Mouse (Mus musculus) adrenal gland, adult 8-10 months (tissue): Measurements from ENCODE around the gene Dcun1d2. TPM values are rescaled to one million over a fixed set of nuclear protein-coding genes. Genes with fewer than 3 reads are reported as not detected.
A peak's percentile ranks its signal among the peaks of the same experiment; 100 is the strongest.

ENCODE experiments used
- DNase-seq: peaks from one replicate; pipeline ENCODE4 v3.0.0; 2022
- total RNA-seq, 4 experiments: library from RNA; stranded (reverse); gene quantifications; 2 replicates each; pipeline ENCODE4 v1.2.4; 2022

Dcun1d2 gene
- total RNA-seq, 4 experiments from 2014 or later, result 30.6 to 36.7 (median 33.9) TPM

DNA sequence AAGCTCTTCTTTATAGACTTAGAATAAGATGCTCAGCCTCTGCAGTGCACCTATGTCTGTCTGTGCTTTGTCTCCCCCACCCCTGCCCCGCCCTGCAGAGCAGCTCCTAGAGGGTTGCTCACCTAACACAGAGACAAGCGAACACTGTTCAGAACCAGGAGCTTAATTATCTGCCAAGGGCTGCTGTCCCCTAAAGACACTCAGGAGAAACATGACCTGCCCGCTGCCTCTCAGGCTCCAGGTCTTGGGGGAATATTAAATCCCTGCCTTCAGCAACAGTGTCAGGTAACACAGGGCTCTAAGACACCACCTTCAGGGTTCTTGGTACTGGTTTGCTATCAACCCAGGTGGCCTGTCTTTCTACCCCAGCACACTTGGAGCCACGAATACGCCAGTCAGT lies 34.5 kb downstream of the Dcun1d2 start:
- no peak for DNase-seq

DNA sequence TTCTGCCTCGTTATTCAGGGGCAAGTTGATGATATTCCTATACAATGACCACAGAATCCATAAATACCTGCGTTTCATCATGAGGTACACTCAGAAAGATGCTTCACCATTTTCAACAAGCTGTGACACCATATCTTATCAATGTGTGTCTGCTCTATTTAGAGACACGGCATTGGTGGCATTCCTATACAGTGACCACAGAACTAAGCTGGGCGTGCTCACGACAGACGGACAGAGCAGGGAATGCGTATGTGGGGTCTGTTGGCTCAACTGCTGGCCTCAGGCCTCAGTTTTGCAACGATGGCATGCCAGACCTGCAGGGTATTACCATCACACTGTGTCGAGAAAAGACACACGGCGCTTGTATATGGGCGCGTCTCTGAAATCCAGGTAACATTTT lies 35.1 kb downstream of the Dcun1d2 start:
- no peak for DNase-seq

DNA sequence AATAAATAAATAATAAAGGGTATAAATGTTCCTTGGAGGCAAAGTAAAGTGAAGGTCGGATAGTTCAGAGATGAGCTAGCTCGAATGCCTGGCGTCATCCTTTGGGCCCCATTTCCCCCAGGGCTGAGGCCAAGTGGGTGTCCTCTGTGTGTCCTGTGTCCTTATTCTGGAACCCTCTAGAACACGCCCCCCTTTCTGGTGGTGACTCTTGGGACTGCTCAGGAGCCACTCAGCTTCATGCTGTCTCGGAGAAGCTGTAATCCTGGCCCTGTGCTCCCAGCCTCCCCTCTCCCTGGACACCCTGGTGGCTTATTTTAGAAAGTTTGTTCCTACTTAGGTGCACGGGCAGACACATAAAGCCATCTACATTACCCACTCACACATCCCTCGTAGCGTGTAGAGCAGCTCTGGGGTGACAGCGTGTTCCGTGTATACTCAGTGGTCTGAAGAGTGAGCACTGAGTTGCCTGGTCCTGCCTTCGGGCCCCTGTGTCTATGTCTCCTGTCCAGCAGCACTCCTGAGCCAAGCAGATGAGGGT lies 43.5 kb downstream of the Dcun1d2 start:
- no peak for DNase-seq

DNA sequence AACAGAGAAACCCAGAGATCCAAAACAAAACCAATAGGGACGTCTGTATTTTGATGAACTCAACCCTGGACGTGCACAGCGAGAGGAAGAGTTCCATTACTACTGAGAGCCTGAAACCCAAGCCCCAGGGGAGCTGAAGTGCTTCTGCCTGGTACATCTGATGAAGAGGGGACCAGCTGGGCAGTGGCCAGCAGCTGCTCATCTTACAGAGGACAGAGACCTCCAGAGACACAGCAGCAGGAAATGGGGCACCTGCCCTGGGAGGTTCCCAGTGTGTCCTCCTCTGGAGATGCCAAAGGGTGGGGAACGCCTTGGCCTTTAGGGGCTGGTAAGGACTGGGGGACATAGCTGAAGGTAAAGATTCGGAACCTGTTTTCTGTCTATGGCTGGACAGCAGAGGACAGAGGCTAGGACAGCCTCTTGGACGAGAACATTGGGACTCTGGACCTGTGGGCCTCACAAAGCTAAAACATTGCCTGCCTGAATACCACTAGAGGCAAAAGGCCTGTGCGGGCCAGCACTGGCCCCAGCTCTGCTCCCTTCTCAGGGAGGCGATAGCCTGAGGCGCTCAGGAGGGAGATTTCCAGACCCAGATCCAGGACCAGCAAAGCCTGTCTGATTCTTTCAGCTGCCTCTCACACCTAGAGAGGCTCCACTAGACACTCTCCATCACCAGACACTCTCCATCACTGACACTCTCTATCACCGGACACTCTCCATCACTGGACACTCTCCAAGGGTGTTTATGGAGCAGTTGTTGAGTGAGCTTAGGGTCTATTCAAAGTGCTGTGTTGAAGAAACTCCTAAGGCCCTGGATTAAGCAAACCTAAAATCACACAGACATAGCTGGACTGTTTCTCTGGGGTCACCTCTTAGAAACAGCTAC lies 44.7 kb downstream of the Dcun1d2 start:
- DNase-seq, result no peak

DNA sequence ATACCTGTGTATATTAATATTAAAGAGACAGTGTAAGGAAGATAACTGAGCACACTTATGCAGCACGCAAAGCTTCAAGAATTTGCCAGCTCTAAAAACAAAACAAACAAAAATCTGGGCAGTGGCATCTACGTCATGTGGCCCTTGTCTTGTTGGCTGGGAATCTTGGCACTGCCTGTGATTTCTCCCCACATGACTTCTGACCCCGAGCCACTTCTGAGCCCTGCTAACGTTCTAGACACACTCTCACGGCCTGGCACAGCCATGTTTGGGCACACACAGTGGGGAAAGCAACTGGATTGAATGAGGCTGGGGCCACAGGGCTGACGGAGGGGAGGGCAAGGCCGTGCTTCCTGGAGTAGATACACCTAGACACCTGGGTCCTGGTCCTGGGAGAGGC lies 47.2 kb downstream of the Dcun1d2 start:
- no peak for DNase-seq

DNA sequence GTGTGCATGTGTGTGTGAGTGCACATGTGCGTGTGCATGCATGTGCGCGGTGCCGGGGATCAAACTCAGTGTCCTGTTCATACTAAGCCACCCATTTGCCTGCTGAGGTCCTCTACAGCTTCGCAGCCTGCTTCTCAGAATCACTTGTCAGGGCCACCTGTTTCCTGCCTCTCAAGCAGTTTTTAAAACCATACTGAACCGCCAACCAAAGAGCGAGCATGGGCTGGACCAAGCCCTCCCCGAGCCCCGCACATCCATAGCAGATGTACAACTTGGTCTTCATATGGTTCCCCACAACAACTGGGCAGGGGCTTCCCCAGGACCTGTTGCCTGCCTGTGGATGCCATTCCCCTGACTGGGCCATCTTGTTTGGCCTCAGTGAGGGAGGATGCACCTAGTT lies 47.9 kb downstream of the Dcun1d2 start:
- DNase-seq, result no peak

DNA sequence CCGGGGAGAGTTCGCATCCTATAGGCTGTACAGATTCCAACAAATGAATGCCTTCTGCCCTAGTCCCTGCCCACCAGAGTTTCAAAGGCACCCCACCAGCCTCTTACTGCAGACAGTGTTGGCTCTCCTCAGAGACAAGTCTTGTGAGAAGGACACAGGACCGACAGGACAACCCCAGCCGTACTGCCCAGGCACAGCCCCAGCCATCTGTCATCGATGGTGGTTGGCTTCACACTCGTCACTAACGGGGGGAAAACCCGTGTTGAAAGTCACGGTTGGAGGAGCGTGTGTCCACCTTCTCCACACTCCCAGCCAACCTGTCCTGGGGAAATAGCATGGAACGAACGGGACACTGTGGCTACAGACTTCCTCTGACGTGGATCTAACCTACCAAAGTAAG lies 53.1 kb downstream of the Dcun1d2 start:
- no peak for DNase-seq

DNA sequence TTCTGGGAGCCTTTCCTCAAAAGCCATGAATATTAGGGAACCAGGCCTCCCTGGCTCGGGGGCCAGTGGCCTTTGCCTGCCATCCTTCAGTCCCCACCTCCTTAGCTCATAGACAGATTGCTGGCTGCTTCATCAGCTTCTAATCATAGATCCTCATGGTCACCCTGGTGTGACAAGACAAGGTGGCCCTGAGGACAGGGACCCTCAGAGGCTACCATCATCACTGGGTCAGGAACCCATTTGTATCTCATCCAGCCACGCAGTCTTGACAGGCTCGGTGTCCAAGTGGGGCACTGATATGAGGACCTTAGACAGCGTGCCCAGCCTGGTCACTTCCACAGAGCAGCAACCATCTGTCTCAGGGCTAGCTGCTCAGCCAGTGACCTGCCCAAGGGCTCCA lies 57.5 kb downstream of the Dcun1d2 start:
- no peak for DNase-seq

DNA sequence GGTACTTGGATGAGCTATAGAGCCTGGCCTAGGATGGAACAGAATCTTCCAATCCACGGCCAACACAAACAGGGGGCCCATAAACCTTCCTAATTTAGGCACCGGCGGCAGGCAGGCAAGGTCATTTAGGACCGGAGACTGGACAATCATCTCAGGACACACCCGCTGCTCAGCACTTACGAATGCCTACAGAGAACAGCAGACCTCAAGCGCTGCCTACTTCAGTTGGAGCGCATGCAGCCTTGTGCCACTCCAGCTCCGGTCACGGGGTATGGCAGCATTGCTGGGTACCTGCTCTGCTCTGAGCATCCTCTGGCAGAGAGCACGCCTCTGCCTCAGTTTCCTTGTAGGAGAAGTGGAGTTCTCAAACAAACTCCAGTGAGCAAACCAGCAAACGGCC lies 58.1 kb downstream of the Dcun1d2 start:
- DNase-seq, result no peak

DNA sequence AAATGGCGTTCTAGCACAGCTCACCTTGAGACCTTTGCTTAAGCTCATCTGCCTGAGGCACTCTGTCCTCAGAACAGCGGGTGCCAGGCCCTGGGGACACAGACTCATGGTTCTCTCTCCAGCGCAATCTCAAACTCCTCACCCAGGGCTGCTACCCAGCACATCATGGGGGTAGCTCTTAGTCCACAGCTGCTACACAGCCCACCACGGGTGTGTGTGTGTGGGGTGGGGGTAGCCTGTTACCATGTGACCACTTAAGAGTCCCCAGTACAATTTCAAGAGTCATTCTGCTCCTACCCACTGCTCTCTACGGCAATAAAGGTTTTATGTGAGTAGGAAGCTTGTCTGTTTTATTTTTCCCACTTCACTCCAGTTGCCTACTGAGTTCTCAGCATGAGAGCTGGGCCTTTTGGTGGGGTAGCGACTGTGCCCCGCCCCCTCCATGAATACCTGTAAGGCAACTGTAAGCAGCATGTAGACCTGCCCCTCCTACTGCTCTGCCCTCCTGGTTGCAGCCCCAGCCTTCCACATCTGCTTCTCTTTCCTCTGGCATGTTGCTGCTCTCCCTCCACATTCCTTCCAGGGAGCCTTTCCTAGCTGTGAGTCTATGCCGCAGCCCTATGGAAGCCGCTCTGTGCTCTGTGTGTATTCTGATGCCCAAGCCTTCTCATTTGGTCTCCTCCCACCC lies 58.9 kb downstream of the Dcun1d2 start:
- DNase-seq, result no peak

DNA sequence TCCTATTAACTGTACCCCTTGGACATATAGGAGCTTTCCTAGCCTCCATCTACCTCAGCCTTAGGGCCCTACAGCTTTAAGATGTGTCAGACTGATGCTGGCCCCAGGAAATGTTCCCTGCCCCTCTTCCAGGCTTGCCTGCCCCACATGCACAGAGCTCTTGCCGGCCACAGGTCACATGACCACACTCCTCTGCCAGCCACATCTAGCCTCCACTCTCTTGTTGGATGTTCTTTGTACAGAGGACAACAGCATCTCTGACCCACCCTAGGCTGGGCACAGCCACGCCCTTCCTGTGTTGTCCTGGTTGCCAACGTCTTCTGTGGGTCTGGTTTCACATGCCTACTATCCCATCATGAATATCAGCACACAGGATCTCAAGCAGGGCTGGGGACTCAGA lies 60.7 kb downstream of the Dcun1d2 start:
- DNase-seq, result no peak

DNA sequence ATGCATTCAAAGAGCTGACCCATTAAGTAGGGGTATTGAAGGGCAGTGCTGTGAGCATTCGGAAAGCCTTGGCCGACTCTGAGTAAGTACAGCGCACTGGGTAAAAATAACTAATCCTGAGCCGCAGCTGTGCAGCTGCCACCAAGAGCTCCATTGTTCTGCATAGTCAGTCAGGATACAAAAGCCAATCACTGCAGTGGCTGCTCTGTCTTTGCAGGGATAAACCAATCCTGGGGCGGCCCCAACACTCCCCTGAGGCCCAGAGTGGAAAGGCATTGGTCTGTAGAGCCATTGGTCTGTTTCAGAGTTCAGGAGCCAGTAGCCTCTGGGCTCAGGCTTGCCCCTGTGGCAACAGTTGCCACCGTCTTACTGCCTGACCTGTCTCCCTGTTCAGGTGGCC lies 61.6 kb downstream of the Dcun1d2 start:
- no peak for DNase-seq

DNA sequence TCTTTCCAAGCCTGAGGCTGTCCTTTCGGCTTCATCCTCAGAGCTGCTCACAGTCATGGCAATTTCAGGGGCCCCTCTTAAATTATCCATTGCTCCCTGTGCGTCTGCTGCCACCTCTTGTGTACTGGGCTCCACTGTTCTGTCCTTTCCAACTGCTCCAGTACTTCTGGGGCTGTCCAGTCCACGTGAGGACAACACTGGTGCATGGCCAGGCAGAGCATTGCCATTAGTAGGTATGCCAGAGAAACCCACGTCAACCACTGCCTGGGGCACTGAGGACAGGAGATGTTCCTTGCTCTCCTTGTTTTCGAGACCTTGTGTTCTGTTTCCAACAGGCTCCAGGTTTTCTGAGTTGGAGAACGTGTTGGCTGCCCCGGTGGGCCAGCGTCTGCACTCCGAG lies 63.5 kb downstream of the Dcun1d2 start:
- DNase-seq, result no peak

DNA sequence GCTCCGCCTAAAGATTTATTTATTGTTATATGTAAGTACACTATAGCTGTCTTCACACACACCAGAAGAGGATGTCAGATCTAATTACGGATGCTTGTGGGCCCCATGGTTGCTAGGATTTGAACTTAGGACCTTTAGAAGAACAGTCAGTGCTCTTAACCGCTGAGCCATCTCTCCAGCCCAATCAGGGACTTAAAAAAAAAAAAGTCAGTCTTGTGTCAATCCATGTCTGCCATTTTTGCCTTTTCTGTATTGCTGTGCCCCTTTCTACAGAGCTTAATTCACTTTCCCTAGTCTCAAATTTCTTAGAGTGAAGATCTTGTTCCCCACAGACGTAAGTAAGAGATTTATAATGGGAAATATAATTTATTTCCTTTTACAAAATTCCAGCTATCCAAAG lies 69.5 kb downstream of the Dcun1d2 start:
- DNase-seq, result no peak

DNA sequence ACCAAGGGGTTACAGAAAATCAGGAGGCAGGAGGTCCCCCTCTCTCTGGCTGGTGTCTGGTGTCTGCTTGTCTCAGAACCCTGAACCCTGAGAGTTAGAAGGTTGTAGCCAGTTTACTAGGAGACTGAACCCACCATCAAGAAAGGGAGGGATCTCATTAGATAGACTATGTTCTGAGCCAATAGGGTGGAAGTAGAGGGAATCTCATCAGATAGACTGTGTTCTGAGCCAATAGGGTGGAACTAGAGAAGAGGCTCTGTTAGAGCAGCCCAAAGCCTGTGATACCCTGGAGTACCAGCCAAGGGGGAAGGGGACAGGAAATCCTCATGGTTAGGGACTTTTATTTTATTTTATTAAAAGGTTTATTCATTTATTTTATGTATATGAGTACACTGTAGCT lies 69.9 kb downstream of the Dcun1d2 start:
- DNase-seq, result no peak

DNA sequence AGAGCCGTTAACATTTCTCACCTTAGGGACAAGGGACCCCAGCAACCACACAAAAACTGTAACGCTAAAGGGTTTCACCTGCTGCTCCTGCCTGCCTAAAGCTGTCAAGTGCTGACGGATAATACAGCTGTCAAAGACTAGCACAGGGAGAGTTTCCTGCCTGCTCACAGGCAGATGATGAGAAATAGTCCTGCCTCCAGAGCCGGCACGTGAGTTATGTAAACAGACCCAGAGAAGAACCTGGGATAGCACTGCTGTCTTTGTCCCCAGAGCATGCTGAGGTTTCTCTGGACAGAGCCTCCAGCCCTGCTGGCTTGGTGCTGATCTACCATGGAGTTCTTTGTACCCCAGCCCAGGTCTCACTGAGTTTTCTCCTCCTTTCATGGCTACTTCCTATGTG lies 70.8 kb downstream of the Dcun1d2 start:
- DNase-seq, result no peak

DNA sequence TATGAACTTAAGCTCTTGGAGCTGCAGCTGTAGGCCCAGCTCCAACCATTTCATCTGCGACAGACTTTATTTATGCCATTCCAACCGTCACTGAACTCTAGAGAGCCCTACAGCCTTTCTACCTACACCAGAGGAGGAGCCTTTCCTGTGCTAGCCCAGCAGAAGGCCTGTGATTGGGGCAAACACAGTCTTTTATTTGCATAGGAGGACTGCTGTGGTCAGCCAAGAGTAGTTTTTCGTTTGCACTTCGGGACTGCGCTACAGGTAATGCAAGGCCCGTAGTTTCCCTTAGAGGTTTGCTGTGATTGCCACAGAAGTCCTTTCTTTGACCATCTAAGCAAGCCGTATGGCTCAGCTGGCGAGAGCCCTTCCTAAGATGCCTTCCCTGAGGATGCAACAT lies 71.5 kb downstream of the Dcun1d2 start:
- no peak for DNase-seq

DNA sequence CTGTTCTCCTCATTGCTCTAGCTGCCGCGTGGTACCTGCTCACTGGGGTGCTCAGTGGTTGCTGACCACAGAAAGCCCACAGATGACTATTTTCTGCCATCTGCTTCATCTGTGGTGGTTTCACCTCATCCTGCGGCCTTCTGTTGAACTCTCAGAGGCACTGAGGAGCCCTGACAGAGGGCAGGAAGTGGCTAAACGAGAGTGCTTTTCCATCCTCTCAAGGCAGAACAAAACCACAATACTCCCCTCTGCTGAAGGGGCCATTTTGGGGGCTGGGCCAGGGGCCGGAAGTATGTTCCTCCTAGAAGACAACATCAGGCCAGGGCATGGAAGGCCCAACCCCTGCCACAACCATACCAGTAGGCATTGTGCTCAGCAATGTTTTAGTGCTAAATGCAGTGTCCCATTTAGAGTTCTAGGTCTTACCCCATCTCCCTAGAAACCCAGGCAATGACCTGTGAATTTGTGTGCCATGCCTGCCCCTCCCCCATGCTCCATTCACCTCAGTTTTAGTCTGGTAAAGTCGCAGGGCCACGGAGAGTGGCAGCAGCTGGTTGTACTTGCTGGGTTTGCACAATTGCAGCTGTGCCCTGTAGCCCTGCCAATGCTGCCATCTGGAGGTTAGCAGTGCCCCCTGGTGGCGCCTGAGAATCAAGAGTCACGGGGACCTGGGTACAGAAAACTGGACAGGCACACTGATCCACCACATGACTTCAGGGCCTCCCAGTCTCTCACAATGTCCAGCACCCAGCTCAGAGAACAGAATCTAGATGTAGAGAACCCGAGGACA lies 74.3 kb downstream of the Dcun1d2 start:
- peak; percentile 86 for DNase-seq

DNA sequence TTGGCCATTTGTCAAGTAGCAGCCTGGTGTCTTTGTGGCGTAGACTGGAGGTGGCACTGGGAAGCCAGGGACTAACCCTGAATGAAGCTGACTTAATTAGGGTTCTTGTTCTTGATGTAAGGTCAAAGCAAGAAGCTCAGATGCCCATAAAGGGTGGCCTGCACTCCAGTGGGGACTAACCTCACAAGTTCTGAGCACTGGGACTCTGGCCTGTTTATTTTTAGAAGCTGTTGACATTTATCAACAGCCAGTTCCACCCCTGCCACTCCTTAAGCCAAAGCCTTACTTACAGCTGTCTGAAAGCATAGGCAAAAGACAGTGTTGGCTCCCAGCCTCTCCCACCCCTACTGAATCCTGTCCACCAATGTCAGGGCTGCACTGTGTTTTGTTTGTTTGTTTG lies 78.2 kb downstream of the Dcun1d2 start:
- no peak for DNase-seq

DNA sequence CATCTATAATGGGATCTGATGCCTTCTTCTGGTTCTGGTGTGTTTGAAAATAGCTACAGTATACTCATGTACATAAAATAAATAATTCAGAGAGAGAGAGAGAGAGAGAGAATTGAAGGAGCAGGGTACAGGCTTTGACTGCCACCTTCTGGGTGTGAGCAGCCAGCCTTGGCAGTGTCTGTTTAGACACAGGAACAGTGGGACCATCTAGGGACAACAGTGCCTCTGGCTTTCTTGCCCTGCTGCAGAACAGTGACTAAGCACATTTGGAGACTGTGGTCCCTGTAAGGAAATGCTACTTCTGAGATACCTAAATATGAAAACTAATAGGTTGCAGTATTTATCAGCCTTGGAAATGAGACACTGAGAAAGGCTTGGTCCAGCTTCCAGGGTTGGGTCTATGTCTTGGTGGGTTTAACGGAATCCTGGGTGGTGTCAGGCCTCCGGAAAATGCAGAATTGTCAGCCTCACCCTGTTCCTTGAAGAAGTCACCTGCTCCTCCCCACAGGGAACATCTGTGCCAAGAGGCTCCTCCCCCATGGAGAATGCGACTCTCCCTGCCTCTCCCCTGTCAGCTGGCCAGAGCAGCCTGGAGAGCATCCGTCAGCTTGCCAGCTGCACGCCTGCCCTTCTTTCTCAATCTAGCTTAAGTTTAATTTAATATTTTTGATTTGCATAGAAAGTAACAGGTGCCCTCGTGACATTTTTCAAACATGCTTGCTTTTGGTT lies 79.1 kb downstream of the Dcun1d2 start:
- no peak for DNase-seq

DNA sequence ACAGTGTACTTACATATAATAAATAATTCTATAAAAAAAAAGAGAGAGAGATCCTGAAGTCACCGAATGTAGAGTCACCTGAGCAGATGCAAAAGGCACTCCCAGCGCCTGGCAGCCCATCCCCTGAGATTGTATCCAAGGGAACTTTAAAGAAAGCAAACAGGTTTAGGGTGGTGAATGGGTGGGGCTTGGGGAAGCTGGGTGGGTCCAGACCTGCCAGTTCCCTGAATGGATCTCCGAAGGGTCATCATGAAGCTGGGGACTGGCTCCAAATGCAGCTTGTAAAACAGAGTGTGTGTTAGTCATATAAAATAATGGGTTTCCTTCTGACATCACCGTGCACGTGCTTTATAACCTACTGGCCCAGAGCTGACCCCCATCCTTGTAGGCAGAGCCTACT lies 81.6 kb downstream of the Dcun1d2 start:
- DNase-seq, result no peak
